ENCODE assay signal across 25 mouse cellular contexts in the genomic region with DNA sequence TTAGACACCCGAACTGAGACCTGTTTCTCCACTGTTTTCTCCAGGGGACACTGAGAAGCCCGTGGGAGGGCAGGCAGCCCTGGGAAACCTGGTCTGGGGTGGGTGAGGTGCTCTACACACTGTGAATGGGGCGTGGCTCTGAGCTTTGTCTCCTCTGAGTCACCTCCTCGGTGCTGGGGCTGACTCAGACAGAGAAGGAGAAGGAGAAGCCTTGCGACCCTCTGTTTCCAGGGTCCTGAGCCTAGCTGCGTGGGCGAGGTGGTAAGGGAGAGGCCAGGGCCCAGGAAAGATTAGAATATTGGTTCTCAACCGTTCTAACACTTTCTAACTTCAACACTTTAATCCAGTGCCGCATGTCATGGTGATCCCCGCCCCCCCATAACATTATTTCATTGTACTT. TPM values are rescaled to one million over a fixed set of nuclear protein-coding genes. Genes with fewer than 3 reads are reported as not detected.
DNase-seq lines count a peak whose midpoint lies in the region; ATAC-seq and TF ChIP-seq lines count a peak whose summit lies in the region.
"Had no signal": no experiment of that assay in that cellular context is flagged by ENCODE, and none has a peak within 500 bp of the region (broad histone marks: within the 10 kb centered on the region; RNA-seq: fewer than 3 reads in every experiment).

No protein-coding gene starts in this region.

- no peak overlapping the region for H3K9ac ChIP-seq in intestine, embryonic 15.5 days
- H3K9ac ChIP-seq in intestine, postnatal 0 days (ENCODE audit: low read depth, low read length): no peak overlapping the region
- no peak overlapping the region; the same call in 1 of the 2 replicates for H3K9ac ChIP-seq in MEL (ENCODE audit: control insufficient read depth, low read depth, low read length, poor library complexity, severe bottlenecking)
- no peak overlapping the region for H3K9ac ChIP-seq in stomach, postnatal 0 days (ENCODE audit: low read length)
- H3K9ac ChIP-seq: embryonic facial prominence, embryonic 13.5 days; forebrain, embryonic 15.5 days; limb, embryonic 12.5 days; liver, embryonic 12.5 days had no signal

- H3K27me3 ChIP-seq in intestine, embryonic 15.5 days (replicated peaks): no peaks in the 10 kb centered on the region
- H3K27me3 ChIP-seq in intestine, postnatal 0 days (replicated peaks; ENCODE audit: control insufficient read depth, insufficient read depth, low read length): no peaks in the 10 kb centered on the region
- no peaks in the 10 kb centered on the region for H3K27me3 ChIP-seq in MEL (ENCODE audit: control insufficient read depth in 1 of 2, insufficient read depth in 2 of 2, low read length in 2 of 2)
- no peaks in the 10 kb centered on the region for H3K27me3 ChIP-seq in stomach, postnatal 0 days (ENCODE audit: control insufficient read depth, insufficient read depth, low read length)
- H3K27me3 ChIP-seq: embryonic facial prominence, embryonic 13.5 days; forebrain, embryonic 15.5 days; limb, embryonic 12.5 days had no signal

- H3K27ac ChIP-seq in intestine, embryonic 15.5 days: no peak overlapping the region
- no peak overlapping the region for H3K27ac ChIP-seq in intestine, postnatal 0 days (ENCODE audit: low read depth, low read length)
- peak overlapping the region; percentile 60 for H3K27ac ChIP-seq in MEL (ENCODE audit: control insufficient read depth, low read depth, low read length)
- no peak overlapping the region for H3K27ac ChIP-seq in stomach, postnatal 0 days (replicated peaks)
- H3K27ac ChIP-seq: embryonic facial prominence, embryonic 13.5 days; forebrain, embryonic 15.5 days; hindbrain, embryonic 10.5 days; hindbrain, postnatal 0 days; limb, embryonic 12.5 days; liver, embryonic 12.5 days had no signal

- no peak for TF ChIP-seq CTCF in intestine, postnatal 0 days (IDR thresholded peaks at IDR 0.05; ENCODE audit: low read depth)
- no peak for TF ChIP-seq CTCF in MEL (IDR thresholded peaks at IDR 0.05 in 2 of 3, conservative IDR thresholded peaks at IDR 0.05 in 1 of 3; ENCODE audit: control insufficient read depth in 1 of 3, insufficient read depth in 1 of 3, low read depth in 2 of 3, low read length in 3 of 3, poor library complexity in 1 of 3, severe bottlenecking in 1 of 3)
- TF ChIP-seq CTCF in stomach, postnatal 0 days (IDR thresholded peaks at IDR 0.05; ENCODE audit: low read depth): no peak

- no peak for TF ChIP-seq POLR2A in MEL (IDR thresholded peaks at IDR 0.05; ENCODE audit: control insufficient read depth in 1 of 2, insufficient read depth in 1 of 2, low read depth in 1 of 2, low read length in 2 of 2, poor library complexity in 1 of 2)

- 59% methylated on average over 10 of the region's 10 CpGs for WGBS in intestine, embryonic 15.5 days
- 44% methylated on average over 10 of the region's 10 CpGs for WGBS in intestine, postnatal 0 days
- 50% methylated on average over 10 of the region's 10 CpGs for WGBS in stomach, postnatal 0 days

- H3K4me1 ChIP-seq in intestine, embryonic 15.5 days (replicated peaks): no peaks in the 10 kb centered on the region
- H3K4me1 ChIP-seq in intestine, postnatal 0 days (replicated peaks; ENCODE audit: control insufficient read depth, insufficient read depth, low read length): no peaks in the 10 kb centered on the region
- H3K4me1 ChIP-seq in MEL (ENCODE audit: control insufficient read depth in 1 of 2, insufficient read depth in 2 of 2, low read length in 2 of 2): peaks cover 8 to 37% of the 10 kb centered on the region in 2 experiments
- H3K4me1 ChIP-seq in stomach, postnatal 0 days (replicated peaks; ENCODE audit: control insufficient read depth, insufficient read depth): no peaks in the 10 kb centered on the region
- H3K4me1 ChIP-seq: forebrain, embryonic 15.5 days; hindbrain, embryonic 10.5 days; limb, embryonic 12.5 days had no signal

- TF ChIP-seq EP300 in MEL (IDR thresholded peaks at IDR 0.05; ENCODE audit: low read depth in 1 of 2, low read length in 2 of 2): no peak; a peak in 1 of 4 replicates
- no peak for TF ChIP-seq EP300 in stomach, postnatal 0 days (optimal IDR thresholded peaks at IDR 0.05)

- no peaks in the 10 kb centered on the region for H3K79me2 ChIP-seq in MEL (ENCODE audit: control insufficient read depth, insufficient read depth, low read length, poor library complexity)

- no peaks in the 10 kb centered on the region for H3K36me3 ChIP-seq in intestine, embryonic 15.5 days
- H3K36me3 ChIP-seq in intestine, postnatal 0 days (ENCODE audit: control insufficient read depth, insufficient read depth): no peaks in the 10 kb centered on the region
- peaks cover 0 to 31% of the 10 kb centered on the region in 2 experiments; a peak in 2 of 4 replicates for H3K36me3 ChIP-seq in MEL (ENCODE audit: control insufficient read depth in 1 of 2, insufficient read depth in 2 of 2, low read length in 2 of 2)
- no peaks in the 10 kb centered on the region for H3K36me3 ChIP-seq in stomach, postnatal 0 days (ENCODE audit: control insufficient read depth, insufficient read depth, low read length)
- H3K36me3 ChIP-seq: embryonic facial prominence, embryonic 13.5 days; forebrain, embryonic 15.5 days; hindbrain, embryonic 10.5 days; limb, embryonic 12.5 days; liver, embryonic 12.5 days had no signal

- TF ChIP-seq RAD21 in MEL (IDR thresholded peaks at IDR 0.05; ENCODE audit: low read depth, low read length): no peak

- no peaks in the 10 kb centered on the region for H3K9me3 ChIP-seq in intestine, embryonic 15.5 days
- H3K9me3 ChIP-seq in intestine, postnatal 0 days (ENCODE audit: control insufficient read depth): no peaks in the 10 kb centered on the region
- H3K9me3 ChIP-seq in MEL (replicated peaks; ENCODE audit: insufficient read depth, low read length): no peaks in the 10 kb centered on the region
- no peaks in the 10 kb centered on the region for H3K9me3 ChIP-seq in stomach, postnatal 0 days (ENCODE audit: control insufficient read depth, low read length)
- H3K9me3 ChIP-seq: embryonic facial prominence, embryonic 13.5 days; forebrain, embryonic 15.5 days; hindbrain, embryonic 10.5 days; limb, embryonic 12.5 days; liver, embryonic 12.5 days had no signal

- no peak overlapping the region for H3K4me3 ChIP-seq in intestine, embryonic 15.5 days (replicated peaks)
- H3K4me3 ChIP-seq in intestine, postnatal 0 days (ENCODE audit: low read depth, low read length): no peak overlapping the region
- H3K4me3 ChIP-seq in MEL (ENCODE audit: control insufficient read depth in 1 of 2, insufficient read depth in 1 of 2, low read depth in 2 of 2, low read length in 2 of 2): peak overlapping the region in 1 of 2 experiments; percentile 7; a peak in 1 of 4 replicates
- H3K4me3 ChIP-seq in stomach, postnatal 0 days (ENCODE audit: low read depth, low read length): no peak overlapping the region
- H3K4me3 ChIP-seq: embryonic facial prominence, embryonic 13.5 days; forebrain, embryonic 15.5 days; hindbrain, embryonic 10.5 days; limb, embryonic 12.5 days; liver, embryonic 12.5 days had no signal

- peak; percentile 71 for ATAC-seq in intestine, embryonic 15.5 days
- ATAC-seq in intestine, postnatal 0 days: no peak
- ATAC-seq in inflammation-experienced regulatory T-cells, adult 6 months: peak; percentile 66
- peak; percentile 72 for ATAC-seq in stomach, postnatal 0 days (ENCODE audit: low FRiP score, low TSS enrichment)
- no peak for ATAC-seq in megakaryocyte-erythroid progenitor cell, adult 5-6 weeks (replicated peaks; ENCODE audit: low FRiP score, low TSS enrichment, poor library complexity, severe bottlenecking)
- ATAC-seq: forebrain, embryonic 15.5 days; hindbrain, postnatal 0 days; liver, embryonic 12.5 days; midbrain, embryonic 16.5 days had no signal

- H3K4me2 ChIP-seq in intestine, embryonic 15.5 days (replicated peaks): no peak overlapping the region
- H3K4me2 ChIP-seq in intestine, postnatal 0 days (replicated peaks; ENCODE audit: low read depth): no peak overlapping the region
- no peak overlapping the region for H3K4me2 ChIP-seq in stomach, postnatal 0 days (replicated peaks; ENCODE audit: low read depth)
- H3K4me2 ChIP-seq: embryonic facial prominence, embryonic 13.5 days; forebrain, embryonic 15.5 days; limb, embryonic 12.5 days; liver, embryonic 12.5 days had no signal

- peak; percentile 75 for DNase-seq in MEL (ENCODE audit: low read depth, low spot score)
- peak; percentile 54 for DNase-seq in stomach, postnatal 0 days (ENCODE audit: low spot score)
- DNase-seq in layer of hippocampus, adult 18-20 months (ENCODE audit: low spot score in 2 of 2): no peak
- no peak for DNase-seq in urinary bladder, postnatal 36 days (ENCODE audit: low spot score in 2 of 2)
- DNase-seq: B cell, adult 2 months; cerebellum, postnatal 10 days; gastrocnemius, postnatal 25 days; lung, adult 2 months; lung, postnatal 36 days; retina, postnatal 1 day; thymus, adult 2 months had no signal

TF ChIP-seq in MEL, 35 proteins besides CTCF, POLR2A, EP300 and RAD21 (continues in another document):
- TF ChIP-seq MAX (IDR thresholded peaks at IDR 0.05; ENCODE audit: low read length): no peak
- no peak for TF ChIP-seq HCFC1 (IDR thresholded peaks at IDR 0.05; ENCODE audit: low read depth, low read length)
- no peak for TF ChIP-seq MXI1 (IDR thresholded peaks at IDR 0.05; ENCODE audit: low read depth, low read length)
- no peak for TF ChIP-seq GATA1 (IDR thresholded peaks at IDR 0.05; ENCODE audit: low read depth, low read length)
- TF ChIP-seq ZMIZ1 (IDR thresholded peaks at IDR 0.05; ENCODE audit: low read depth, low read length): no peak
- TF ChIP-seq ETS1 (IDR thresholded peaks at IDR 0.05; ENCODE audit: low read depth, low read length): no peak
- TF ChIP-seq TCF12 (IDR thresholded peaks at IDR 0.05; ENCODE audit: low read depth, low read length): no peak
- no peak for TF ChIP-seq USF1 (IDR thresholded peaks at IDR 0.05; ENCODE audit: low read depth, low read length)
- no peak for TF ChIP-seq CHD1 (IDR thresholded peaks at IDR 0.05; ENCODE audit: low read depth, low read length)
- TF ChIP-seq MYC (IDR thresholded peaks at IDR 0.05; ENCODE audit: low read depth, low read length): no peak
- no peak for TF ChIP-seq RCOR1 (IDR thresholded peaks at IDR 0.05; ENCODE audit: low read depth, low read length)

RNA-seq across cellular contexts. Expression of a gene that starts 46.9 kb away (rescaled TPM):
- polyA plus RNA-seq in intestine, embryonic 15.5 days (2015; fragmentation: Nextera tagmentation; extraction: Ambion mirVana): 0.24 and 0.26 TPM in 2 replicates
- polyA plus RNA-seq in intestine, postnatal 0 days (2015; fragmentation: Nextera tagmentation; extraction: Ambion mirVana): 0.17 and 0.21 TPM in 2 replicates
- 3.7 and 4.3 TPM in 2 replicates for total RNA-seq in MEL (2012; rRNA removed)
- 10 to 100 TPM in 1 of 2 experiments, not detected in 1; 29.2 TPM for polyA plus RNA-seq in MEL (2012; ENCODE audit: insufficient read depth in 1 of 2, insufficient read length in 2 of 2, low read depth in 1 of 2, low replicate concordance in 2 of 2, missing spikeins in 1 of 2)
- 10 to 100 TPM in 2 of 3 experiments, 1 to 10 TPM in 1; 9.2 to 26.5 (median 11.1) TPM for polyA plus RNA-seq in inflammation-experienced regulatory T-cells, adult 6 months (2017; shearing (Covaris generic))
- polyA plus RNA-seq in stomach, postnatal 0 days (2015; fragmentation: Nextera tagmentation; extraction: Ambion mirVana): 0.13 and 0.25 TPM in 2 replicates
- not detected for total RNA-seq in layer of hippocampus, adult 18-20 months (2021)
- 52.3 and 61.6 TPM in 2 replicates for total RNA-seq in megakaryocyte-erythroid progenitor cell, adult 5-6 weeks (2014; fragmentation: Nextera tagmentation)
- 6.1 and 9.4 TPM in 2 replicates for total RNA-seq in megakaryocyte-erythroid progenitor cell, adult 5-6 weeks (2017)
- total RNA-seq: hindbrain, postnatal 0 days; layer of hippocampus, postnatal 14 days; left cerebral cortex, postnatal 10 days had no signal
- polyA plus RNA-seq: forebrain, embryonic 15.5 days; hindbrain, postnatal 0 days; kidney, embryonic 14.5 days; midbrain, embryonic 16.5 days had no signal

Comparison
In these comparisons a context has a peak if more than half of its experiments do, and no peak if none do; other contexts are left out.
1. ATAC-seq: peak in intestine, embryonic 15.5 days (single experiment), inflammation-experienced regulatory T-cells, adult 6 months (single experiment) and stomach, postnatal 0 days (single experiment); none in intestine, postnatal 0 days (single experiment) and megakaryocyte-erythroid progenitor cell, adult 5-6 weeks (single experiment).
2. DNase-seq: peak in MEL (single experiment) and stomach, postnatal 0 days (single experiment); none in layer of hippocampus, adult 18-20 months (0 of 2) and urinary bladder, postnatal 36 days (0 of 2).